In the genomic region with DNA sequence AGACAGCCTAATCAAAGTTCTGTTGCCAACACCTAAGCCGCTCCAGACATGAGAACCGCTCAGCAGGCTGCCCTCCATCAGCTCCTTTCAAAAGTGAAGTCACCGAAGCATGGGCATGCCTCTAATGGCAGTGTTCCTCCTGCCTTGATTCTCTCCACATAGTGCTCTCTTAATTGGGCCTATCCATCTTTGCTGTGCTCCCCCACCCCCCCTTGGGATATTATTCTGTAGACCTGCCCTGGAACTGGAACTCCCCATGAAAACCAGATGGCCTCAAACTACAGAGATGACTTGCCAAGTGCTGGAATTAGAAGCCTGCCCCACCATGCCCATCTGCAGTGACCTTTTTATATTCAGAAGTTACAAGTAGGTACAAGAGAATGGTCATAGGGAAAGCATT, we compare ENCODE assay signal across 20 mouse cellular contexts. TPM values are rescaled to one million over a fixed set of nuclear protein-coding genes. Genes with fewer than 3 reads are reported as not detected.
DNase-seq lines count a peak whose midpoint lies in the region; ATAC-seq and TF ChIP-seq lines count a peak whose summit lies in the region.
"Had no signal": no experiment of that assay in that cellular context is flagged by ENCODE, and none has a peak within 500 bp of the region (broad histone marks: within the 10 kb centered on the region; RNA-seq: fewer than 3 reads in every experiment).

No protein-coding gene starts in this region.

- TF ChIP-seq CTCF in CH12.LX (conservative IDR thresholded peaks at IDR 0.05 in 1 of 2, IDR thresholded peaks at IDR 0.05 in 1 of 2; ENCODE audit: low read depth in 2 of 2, low read length in 2 of 2): no peak

- no peak for DNase-seq in CH12.LX (ENCODE audit: extremely low read depth)
- DNase-seq in cerebellum, adult 11 months: peak; percentile 75
- peak; percentile 74 for DNase-seq in cerebellum, adult 8-10 months
- peak; percentile 62 to 74 for DNase-seq in cerebellum, postnatal 14 days
- DNase-seq in heart, postnatal 10 days: no peak
- DNase-seq in thymus, postnatal 36 days: no peak
- no peak for DNase-seq in urinary bladder, postnatal 36 days (ENCODE audit: low spot score in 2 of 2)
- DNase-seq: adrenal gland, adult 2 months; adrenal gland, postnatal 36 days; gastrocnemius, postnatal 10 days; heart, adult 18-20 months; heart, postnatal 14 days; kidney, adult 2 months had no signal

- no peak overlapping the region; the same call in 1 of the 2 replicates for H3K4me2 ChIP-seq in CH12.LX (ENCODE audit: insufficient read depth, low read depth, poor library complexity, severe bottlenecking)
- H3K4me2 ChIP-seq in neural tube, embryonic 15.5 days: no peak overlapping the region
- H3K4me2 ChIP-seq: embryonic facial prominence, embryonic 12.5 days; forebrain, embryonic 15.5 days; hindbrain, embryonic 15.5 days had no signal

- dilution Hi-C loops in CH12.LX (cut with MboI; ENCODE audit: extremely low pct_ligation_motif_present, extremely low pct_unique_long_range_greater_than_20kb, low sequenced_read_pairs): no loop called here

- peaks cover 0 to 5% of the 10 kb centered on the region in 2 experiments for H3K36me3 ChIP-seq in CH12.LX (replicated peaks in 1 of 2; ENCODE audit: control insufficient read depth in 1 of 2, insufficient read depth in 1 of 2, low read length in 1 of 2)
- no peaks in the 10 kb centered on the region for H3K36me3 ChIP-seq in neural tube, embryonic 15.5 days
- H3K36me3 ChIP-seq: hindbrain, embryonic 15.5 days had no signal

- no peak overlapping the region for H3K27ac ChIP-seq in CH12.LX (ENCODE audit: insufficient read depth, low read depth)
- no peak overlapping the region for H3K27ac ChIP-seq in neural tube, embryonic 15.5 days (replicated peaks)
- H3K27ac ChIP-seq: embryonic facial prominence, embryonic 12.5 days; forebrain, embryonic 15.5 days; heart, embryonic 10.5 days; hindbrain, embryonic 15.5 days had no signal

- H3K4me3 ChIP-seq in CH12.LX (replicated peaks in 1 of 3; ENCODE audit: low read depth in 2 of 3, low read length in 2 of 3, poor library complexity in 1 of 3): no peak overlapping the region
- H3K4me3 ChIP-seq in neural tube, embryonic 15.5 days (replicated peaks): no peak overlapping the region
- H3K4me3 ChIP-seq: embryonic facial prominence, embryonic 12.5 days; forebrain, embryonic 15.5 days; heart, embryonic 10.5 days; hindbrain, embryonic 15.5 days had no signal

- no peaks in the 10 kb centered on the region for H3K9me3 ChIP-seq in CH12.LX (replicated peaks; ENCODE audit: low read length)
- H3K9me3 ChIP-seq in neural tube, embryonic 15.5 days (replicated peaks): no peaks in the 10 kb centered on the region
- H3K9me3 ChIP-seq: embryonic facial prominence, embryonic 12.5 days; forebrain, embryonic 15.5 days; heart, embryonic 10.5 days; hindbrain, embryonic 15.5 days had no signal

- H3K9ac ChIP-seq in CH12.LX (ENCODE audit: insufficient read depth, low read depth): no peak overlapping the region
- no peak overlapping the region for H3K9ac ChIP-seq in neural tube, embryonic 15.5 days (replicated peaks)
- H3K9ac ChIP-seq: embryonic facial prominence, embryonic 12.5 days; forebrain, embryonic 15.5 days; hindbrain, embryonic 15.5 days had no signal

- H3K79me2 ChIP-seq in CH12.LX (replicated peaks; ENCODE audit: control insufficient read depth, extremely low read depth, insufficient read depth, poor library complexity, severe bottlenecking): no peaks in the 10 kb centered on the region

- in situ Hi-C loops in CH12.LX (cut with MboI; ENCODE audit: low pct_ligation_motif_present, low pct_unique_long_range_greater_than_20kb, low sequenced_read_pairs): no loop called here

- intact Hi-C loops in heart, postnatal 10 days (cut with DNase I): no loop called here

- TF ChIP-seq POLR2A in CH12.LX (IDR thresholded peaks at IDR 0.05; ENCODE audit: low read depth, low read length): no peak

- H3K4me1 ChIP-seq in CH12.LX (ENCODE audit: control insufficient read depth in 1 of 2, insufficient read depth in 2 of 2): peaks cover 9 to 33% of the 10 kb centered on the region in 2 experiments; a peak in 3 of 4 replicates
- H3K4me1 ChIP-seq in neural tube, embryonic 15.5 days: peaks cover 5% of the 10 kb centered on the region; the same call in 1 of the 2 replicates
- H3K4me1 ChIP-seq: forebrain, embryonic 15.5 days; hindbrain, embryonic 15.5 days had no signal

- no peaks in the 10 kb centered on the region for H3K27me3 ChIP-seq in CH12.LX (replicated peaks)
- no peaks in the 10 kb centered on the region for H3K27me3 ChIP-seq in neural tube, embryonic 15.5 days (replicated peaks)
- H3K27me3 ChIP-seq: embryonic facial prominence, embryonic 12.5 days; forebrain, embryonic 15.5 days; hindbrain, embryonic 15.5 days had no signal

- WGBS in neural tube, embryonic 15.5 days: 83% methylated on average over 3 of the region's 3 CpGs

- no peak for ATAC-seq in neural tube, embryonic 15.5 days (ENCODE audit: low FRiP score)
- ATAC-seq: forebrain, embryonic 15.5 days; intestine, embryonic 16.5 days had no signal

- TF ChIP-seq EP300 in CH12.LX (IDR thresholded peaks at IDR 0.05; ENCODE audit: low read length): 0 out of 2 replicates have a peak, but pooled peaks have one; percentile 21

- no peak for TF ChIP-seq RAD21 in CH12.LX (IDR thresholded peaks at IDR 0.05; ENCODE audit: low read depth, low read length)

TF ChIP-seq in CH12.LX, 34 proteins besides CTCF, POLR2A, EP300 and RAD21:
- TF ChIP-seq IRF4 (IDR thresholded peaks at IDR 0.05; ENCODE audit: low read depth, low read length) (peak; percentile 50; the same call in 1 of the 2 replicates), JUN (IDR thresholded peaks at IDR 0.05; ENCODE audit: insufficient read depth, low read depth, low read length) (no peak)
TF ChIP-seq in CH12.LX: peak in this region for 1.

RNA-seq across cellular contexts. Expression of gene Zfp467, which starts 22.3 kb away (rescaled TPM):
- total RNA-seq in CH12.LX (2012; rRNA removed) (1.6 and 2.1 TPM in 2 replicates), CH12.LX (2014; rRNA removed) (1.1 and 1.4 TPM in 2 replicates)
- 4.7 and 5.9 TPM in 2 replicates for polyA plus RNA-seq in CH12.LX (2012; ENCODE audit: insufficient read length, low read depth)
- total RNA-seq in heart, postnatal 10 days (2021): 10 to 100 TPM; 17.8 to 25.2 TPM
- polyA plus RNA-seq in neural tube, embryonic 15.5 days (2015; fragmentation: Nextera tagmentation; extraction: Ambion mirVana): 27.6 and 33.6 TPM in 2 replicates

RNA-seq across cellular contexts. Expression of gene Sspo, which starts 24.7 kb away (rescaled TPM):
- total RNA-seq in CH12.LX (2012; rRNA removed): 0.13 and 0.42 TPM in 2 replicates
- total RNA-seq in CH12.LX (2014; rRNA removed): 0.08 and 0.11 TPM in 2 replicates
- polyA plus RNA-seq in CH12.LX (2012; ENCODE audit: insufficient read length, low read depth): 0.17 and 0.18 TPM in 2 replicates
- 1 to 10 TPM in 1 of 2 experiments, under 1 TPM in 1; 0.62 to 1.2 TPM for total RNA-seq in heart, postnatal 10 days (2021)
- polyA plus RNA-seq in neural tube, embryonic 15.5 days (2015; fragmentation: Nextera tagmentation; extraction: Ambion mirVana): 0.34 and 0.54 TPM in 2 replicates
- total RNA-seq: hematopoietic stem cell, adult 5-6 weeks had no signal

RNA-seq across cellular contexts. Expression of gene Krba1, which starts 27.9 kb away (rescaled TPM):
- 8.1 and 9.8 TPM in 2 replicates for total RNA-seq in CH12.LX (2012; rRNA removed)
- 2.9 and 3.2 TPM in 2 replicates for total RNA-seq in CH12.LX (2014; rRNA removed)
- 12.7 and 13.4 TPM in 2 replicates for polyA plus RNA-seq in CH12.LX (2012; ENCODE audit: insufficient read length, low read depth)
- 10 to 100 TPM; 27.3 to 30.8 TPM for total RNA-seq in heart, postnatal 10 days (2021)
- polyA plus RNA-seq in neural tube, embryonic 15.5 days (2015; fragmentation: Nextera tagmentation; extraction: Ambion mirVana): 23.5 and 25.0 TPM in 2 replicates

Comparison
In these comparisons a context has a peak if more than half of its experiments do, and no peak if none do; other contexts are left out.
1. DNase-seq: peak in cerebellum, adult 11 months (single experiment), cerebellum, adult 8-10 months (single experiment) and cerebellum, postnatal 14 days (2 of 2); none in CH12.LX (single experiment), heart, postnatal 10 days (0 of 2), thymus, postnatal 36 days (0 of 2) and urinary bladder, postnatal 36 days (0 of 2).
2. RNA of gene Zfp467, which starts 22.3 kb away (total RNA-seq): 17.8 to 25.2 TPM in heart, postnatal 10 days; 1.1 to 2.1 TPM in CH12.LX; every median in the first group is over 4 times any median in the second.